Mouse (Mus musculus): ENCODE data around the gene Zfr.
"Not testable (repeated sequence)": the region's sequence is repeated elsewhere in the genome, so short reads cannot be mapped to it uniquely, and the experiment has no call there.

The Zfr gene

DNA sequence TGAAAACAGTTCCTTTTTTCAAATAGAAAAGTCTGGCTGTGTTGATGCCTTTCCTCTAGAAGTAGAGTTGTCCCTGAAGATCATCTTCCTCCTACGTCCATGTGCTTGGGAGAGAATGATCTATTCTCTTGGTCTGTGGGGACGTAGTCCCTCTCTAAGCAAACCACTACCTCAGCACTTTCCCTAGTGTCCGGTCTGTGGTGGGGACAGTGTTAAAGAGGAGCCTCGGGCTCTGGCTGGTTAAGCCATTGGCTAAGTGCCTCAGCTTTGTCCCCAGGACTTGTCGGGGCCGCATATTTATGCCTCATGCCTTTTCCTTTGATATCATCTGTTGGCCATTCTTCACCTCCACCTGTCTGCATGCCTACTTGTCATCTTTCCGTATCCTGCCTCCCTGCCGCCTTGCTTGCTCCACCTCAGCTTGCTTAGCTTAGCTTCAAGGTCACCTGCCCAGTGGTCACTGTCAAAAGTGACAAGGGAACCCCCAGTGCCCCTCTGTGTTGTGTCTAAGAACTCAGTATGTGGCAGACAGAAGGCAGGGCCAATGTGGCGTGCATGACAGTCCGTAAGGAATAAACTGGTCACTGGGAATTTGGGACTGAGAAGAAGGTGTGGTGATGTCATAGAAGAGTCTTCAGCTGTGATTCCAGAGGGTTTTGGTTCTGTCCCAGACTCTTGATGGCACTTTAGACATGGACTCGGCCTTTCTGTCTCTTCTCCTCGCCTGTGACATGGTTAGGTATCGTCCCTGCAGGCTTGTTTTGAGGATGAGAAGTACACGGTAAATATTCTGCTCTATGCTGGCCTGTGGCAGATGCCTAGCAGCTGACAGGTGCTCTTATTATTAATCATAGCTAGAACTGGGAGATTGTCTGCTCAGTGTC lies 97.1 kb downstream of the Zfr start:
- DNase-seq (ENCODE audit: low read depth in 1 of 2, low spot score in 2 of 2): no peak

DNA sequence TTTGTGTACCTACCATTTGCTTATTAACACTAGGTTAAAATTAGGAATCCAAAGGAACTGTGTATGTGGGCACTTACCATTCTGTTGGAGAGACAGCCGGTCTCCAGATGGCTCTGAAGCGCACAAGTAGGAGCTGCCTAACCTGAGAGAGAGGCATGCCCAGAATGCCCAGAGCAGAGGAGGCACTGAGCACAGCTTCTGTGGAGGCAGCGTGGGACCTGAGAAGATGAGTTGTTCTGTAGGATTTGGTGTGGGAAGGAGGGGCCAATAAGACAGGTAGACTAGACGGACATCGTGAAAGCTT lies 97.7 kb downstream of the Zfr start:
- no peak for DNase-seq (ENCODE audit: low read depth in 1 of 2, low spot score in 2 of 2)

DNA sequence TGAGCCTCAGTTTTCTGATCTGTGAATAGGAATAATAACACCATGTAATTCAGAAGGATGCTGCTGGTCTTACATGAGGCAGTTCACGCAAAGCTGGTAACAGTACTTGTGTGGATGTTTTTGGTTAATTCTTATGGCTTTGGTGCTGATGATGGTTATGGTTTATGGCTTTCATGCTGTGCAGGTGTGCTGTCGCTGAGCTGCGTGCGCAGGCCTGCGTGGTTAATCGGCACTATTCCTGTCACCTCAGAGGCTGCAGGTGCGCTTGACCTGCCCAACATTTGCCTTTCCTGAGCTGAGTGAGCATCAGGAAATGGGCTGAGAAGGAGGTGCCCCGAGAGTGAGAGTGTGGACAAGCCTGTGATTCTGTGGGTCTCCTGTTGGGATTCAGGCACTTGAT lies 98.5 kb downstream of the Zfr start:
- no peak for DNase-seq (ENCODE audit: low read depth in 1 of 2, low spot score in 2 of 2)

GRCm38 (mm10) chr15:12216798-12217197 lies 99.2 kb downstream of the Zfr start:
- DNase-seq (ENCODE audit: low read depth in 1 of 2, low spot score in 2 of 2): no peak

DNA sequence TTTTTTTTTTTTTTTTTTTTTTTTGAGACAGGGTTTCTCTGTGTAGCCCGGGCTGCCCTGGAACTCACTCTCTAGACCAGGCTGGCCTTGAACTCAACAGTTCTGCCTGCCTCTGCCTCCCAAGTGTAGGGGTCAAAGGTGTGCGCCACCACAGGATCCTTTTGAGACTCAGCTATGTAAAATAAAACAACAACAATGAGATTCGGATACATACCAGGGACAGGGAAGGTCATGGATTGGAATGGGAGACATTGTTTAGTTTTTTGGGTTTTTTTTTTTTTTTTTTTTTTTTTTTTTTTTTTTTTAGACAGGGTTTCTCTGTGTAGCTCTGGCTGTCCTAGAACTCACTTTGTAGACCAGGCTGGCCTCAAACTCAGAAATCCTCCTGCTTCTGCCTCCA lies 99.7 kb downstream of the Zfr start:
- DNase-seq (ENCODE audit: low read depth in 1 of 2, low spot score in 2 of 2): not testable (repeated sequence)

DNA sequence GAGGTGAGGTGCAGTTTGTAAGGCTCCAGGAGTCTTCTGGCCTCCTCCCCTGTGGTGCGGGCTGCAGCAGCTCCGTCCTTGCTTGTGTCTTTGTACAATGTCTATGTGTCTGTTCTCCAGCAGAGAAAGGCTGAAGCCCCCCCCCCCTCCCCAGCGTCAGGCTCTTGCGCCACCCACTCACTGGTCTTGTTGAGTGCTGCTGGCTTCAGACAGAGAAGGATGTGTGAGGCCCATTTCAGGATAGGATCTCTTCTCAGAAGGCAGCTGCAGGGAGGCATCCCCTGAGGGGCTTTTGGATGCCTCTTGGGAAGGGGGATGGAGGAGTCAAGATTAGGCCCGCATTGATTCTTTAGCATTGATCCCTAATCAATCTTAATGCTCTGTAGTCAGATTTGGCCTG lies 100.2 kb downstream of the Zfr start:
- DNase-seq (ENCODE audit: low read depth in 1 of 2, low spot score in 2 of 2): no peak

GRCm38 (mm10) chr15:12218583-12219382 lies 101.2 kb downstream of the Zfr start:
- DNase-seq (ENCODE audit: low read depth in 1 of 2, low spot score in 2 of 2): no peak

DNA sequence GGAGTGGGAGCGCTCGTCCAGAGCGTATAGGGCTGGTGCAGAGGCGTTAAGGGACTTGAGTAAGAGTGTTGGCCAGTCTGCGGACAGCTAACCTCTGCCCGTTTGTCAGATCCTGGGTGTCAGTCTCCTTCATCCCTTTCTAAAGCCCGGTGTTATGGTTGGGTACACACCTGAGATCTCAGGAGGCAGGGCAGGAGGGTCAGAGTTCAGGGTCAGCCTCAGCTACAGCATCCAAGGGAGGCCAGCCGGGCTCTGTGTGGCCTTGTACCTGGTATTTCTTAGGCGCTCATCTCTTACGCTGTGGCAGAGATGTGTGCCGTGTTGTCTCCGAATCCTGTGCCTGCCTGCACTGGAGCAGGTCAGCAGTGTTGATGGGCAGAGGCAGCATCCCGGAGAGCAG lies 103.5 kb downstream of the Zfr start:
- DNase-seq (ENCODE audit: low read depth in 1 of 2, low spot score in 2 of 2): no peak

- DNase-seq (ENCODE audit: low read depth in 1 of 2, low spot score in 2 of 2): no peak
Observed at GRCm38 (mm10) chr15:12222564-12223302, 105.1 kb downstream of the Zfr start.

DNA sequence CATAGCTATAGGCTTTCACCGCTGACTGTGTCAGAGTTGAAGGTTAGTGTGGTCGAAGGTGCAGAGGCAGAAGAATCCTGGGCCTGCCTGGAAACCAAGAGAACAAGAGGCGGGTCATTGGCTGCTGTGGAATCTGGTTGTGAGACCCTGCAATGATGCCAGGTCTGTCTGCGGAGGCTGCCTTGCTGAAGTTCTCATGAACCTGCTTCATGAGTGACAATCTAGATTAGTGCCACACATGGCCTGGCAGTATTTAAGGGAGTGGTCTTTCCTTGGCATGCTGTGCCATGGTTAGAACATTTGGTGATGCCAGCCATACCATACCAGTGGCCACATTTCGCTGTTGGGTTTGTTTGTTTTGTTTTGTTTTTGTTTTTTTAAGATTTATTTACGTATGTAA lies 105.8 kb downstream of the Zfr start:
- no peak for DNase-seq (ENCODE audit: low read depth in 1 of 2, low spot score in 2 of 2)

- DNase-seq (ENCODE audit: low read depth in 1 of 2, low spot score in 2 of 2): no peak
Observed at GRCm38 (mm10) chr15:12224239-12224638, 106.6 kb downstream of the Zfr start.

DNA sequence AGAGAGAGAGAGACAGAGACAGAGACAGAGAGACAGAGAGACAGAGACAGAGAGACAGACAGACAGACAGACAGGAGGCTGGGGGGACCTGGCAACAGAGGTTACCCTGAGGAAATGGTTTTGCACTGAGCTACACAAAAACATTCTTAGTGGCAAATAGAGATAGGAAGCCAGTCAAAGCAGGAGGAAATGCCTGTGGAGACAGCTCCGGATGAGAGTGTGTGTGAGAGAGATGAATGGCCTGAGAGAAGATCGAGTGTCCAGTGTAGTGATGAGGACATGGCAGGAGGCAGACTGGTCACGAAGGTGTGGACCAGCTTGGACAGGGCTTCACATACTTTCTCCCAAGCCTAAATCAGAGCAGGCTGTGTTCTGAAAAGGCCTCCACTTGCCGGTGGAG lies 107.4 kb downstream of the Zfr start:
- no peak for DNase-seq (ENCODE audit: low read depth in 1 of 2, low spot score in 2 of 2)

GRCm38 (mm10) chr15:12226908-12227307 lies 109.3 kb downstream of the Zfr start:
- no peak for DNase-seq (ENCODE audit: low read depth in 1 of 2, low spot score in 2 of 2)

GRCm38 (mm10) chr15:12227355-12227754 lies 109.7 kb downstream of the Zfr start:
- DNase-seq (ENCODE audit: low read depth in 1 of 2, low spot score in 2 of 2): no peak

DNA sequence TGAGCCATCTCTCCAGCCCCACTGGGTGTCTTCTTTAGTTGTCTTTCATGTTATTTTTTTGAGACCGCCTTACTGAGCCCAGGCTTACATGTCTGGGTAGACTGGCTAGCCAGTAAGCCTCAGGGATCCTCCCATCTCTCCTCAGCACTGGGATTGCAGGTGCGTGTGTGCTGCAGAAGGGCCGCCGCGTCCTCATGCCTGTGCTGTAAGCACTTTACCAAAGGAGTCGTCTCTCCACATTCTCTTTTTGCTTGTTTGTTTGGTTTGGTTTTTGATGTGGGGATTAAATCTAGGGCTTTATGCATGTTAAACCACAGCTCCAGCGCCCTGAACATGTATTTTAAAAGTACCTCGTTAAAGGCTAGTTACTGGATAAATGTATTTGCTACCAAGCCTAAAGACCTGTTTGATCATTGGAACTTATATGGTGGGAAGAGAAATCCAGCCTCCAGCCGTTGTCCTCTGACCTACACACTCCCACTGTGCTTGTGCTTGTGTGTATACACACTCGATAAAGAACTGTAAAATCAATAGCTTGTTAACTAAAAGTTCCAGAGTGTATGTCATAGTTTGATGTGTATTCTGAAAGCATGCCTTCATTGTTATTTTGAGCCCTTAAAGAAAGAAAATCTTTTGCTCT lies 112.1 kb downstream of the Zfr start:
- no peak for DNase-seq (ENCODE audit: low read depth in 1 of 2, low spot score in 2 of 2)

GRCm38 (mm10) chr15:12230243-12230935 lies 112.8 kb downstream of the Zfr start:
- no peak for DNase-seq (ENCODE audit: low read depth in 1 of 2, low spot score in 2 of 2)

GRCm38 (mm10) chr15:12231462-12231861 lies 113.8 kb downstream of the Zfr start:
- DNase-seq (ENCODE audit: low read depth in 1 of 2, low spot score in 2 of 2): no peak

DNA sequence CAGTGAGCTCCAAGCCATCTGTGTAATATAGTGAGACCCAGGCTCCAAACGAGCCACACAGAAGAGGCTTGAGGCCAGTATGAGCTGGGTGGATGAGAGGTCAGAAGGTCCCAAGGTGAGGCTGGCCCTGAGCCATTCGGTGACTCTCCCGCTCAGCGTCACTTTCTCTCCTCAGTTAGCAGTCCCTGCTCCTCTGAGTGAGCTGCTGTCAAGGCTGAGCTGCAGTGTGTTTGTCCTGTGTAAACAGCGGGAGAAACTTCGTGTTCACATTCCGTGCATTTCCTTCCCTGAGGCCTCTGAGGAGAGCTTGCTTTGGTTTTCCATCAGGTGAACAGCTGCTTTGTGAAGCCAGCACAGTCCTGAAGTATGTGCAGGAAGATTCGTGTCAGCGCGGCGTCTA lies 114.8 kb downstream of the Zfr start:
- no peak for DNase-seq (ENCODE audit: low read depth in 1 of 2, low spot score in 2 of 2)

DNA sequence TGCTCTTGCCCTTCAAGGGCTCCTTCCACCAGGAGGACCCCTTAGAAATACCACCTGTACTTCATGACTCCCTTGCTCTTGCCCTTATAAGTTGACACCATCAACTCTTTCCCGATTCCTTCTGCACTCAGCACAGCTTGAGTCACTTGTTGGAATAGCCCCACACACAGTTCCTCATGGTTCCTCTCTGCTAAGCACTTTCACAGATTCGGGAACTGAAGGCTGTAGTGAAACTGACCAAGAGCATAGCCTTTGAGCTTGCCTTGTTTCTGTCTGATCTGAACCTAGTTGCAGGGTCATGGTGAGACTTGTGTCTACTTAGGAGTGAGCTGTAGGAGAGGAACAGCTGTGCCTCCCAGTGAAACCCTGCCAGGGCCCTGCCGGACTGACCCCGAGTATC lies 115.4 kb downstream of the Zfr start:
- DNase-seq (ENCODE audit: low read depth in 1 of 2, low spot score in 2 of 2): no peak

Data from monocyte, adult 2 months (primary cell).